Mouse (Mus musculus): ENCODE results near the gene Cdk20.

DNA sequence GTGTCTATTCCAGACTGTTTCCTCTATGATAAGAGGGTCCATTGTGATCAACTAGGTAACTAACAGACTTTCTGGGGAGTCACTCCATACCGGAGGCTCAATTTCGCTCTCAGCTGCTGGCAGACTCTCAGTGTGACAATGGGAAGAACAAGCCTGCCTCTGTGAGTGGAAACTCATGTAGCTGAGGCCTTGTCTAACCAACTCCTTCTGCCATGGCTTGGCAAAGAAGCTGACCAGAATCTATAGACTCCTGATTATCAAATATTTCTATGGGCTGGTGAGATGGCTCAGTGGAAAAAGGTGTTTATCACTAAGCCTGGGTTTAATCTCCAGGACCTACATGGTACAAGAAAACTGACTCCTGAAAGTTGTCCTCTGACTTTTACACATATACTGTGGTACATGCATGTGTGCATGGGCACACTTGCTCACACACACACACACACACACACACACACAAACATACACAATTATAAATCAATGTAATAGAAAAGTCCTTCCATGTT, 19.3 kb upstream of the Cdk20 start:
- no peak for TF ChIP-seq CTCF (IDR thresholded peaks at IDR 0.05; ENCODE audit: extremely low read depth, insufficient read depth, insufficient read length, insufficient replicate concordance)
- no peak for TF ChIP-seq POLR2A (IDR thresholded peaks at IDR 0.05; ENCODE audit: low read depth, low read length)

Measured in spleen, adult 2 months (tissue).